11 mouse cellular contexts compared by ENCODE assay signal in the genomic region with DNA sequence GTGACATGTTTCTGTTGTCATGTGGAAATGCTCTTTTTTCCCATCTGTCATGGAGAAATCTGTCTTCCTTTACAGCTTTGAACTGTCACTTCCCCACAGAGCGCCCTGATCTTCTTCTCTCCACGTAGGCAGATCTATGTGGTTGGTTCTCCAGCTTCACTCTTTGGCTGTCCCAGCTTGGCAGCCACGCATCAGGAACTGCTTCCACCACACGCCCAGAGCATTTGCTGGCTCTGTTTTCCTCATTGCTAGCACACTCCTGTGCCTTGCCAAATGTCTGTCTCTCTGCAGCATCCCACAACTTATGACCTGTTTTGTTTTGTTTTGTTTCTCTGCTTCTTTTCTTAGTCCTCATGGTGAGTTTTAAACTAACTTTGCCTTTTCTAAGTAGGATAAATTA. TPM values are rescaled to one million over a fixed set of nuclear protein-coding genes. Genes with fewer than 3 reads are reported as not detected.
DNase-seq lines count a peak whose midpoint lies in the region; ATAC-seq and TF ChIP-seq lines count a peak whose summit lies in the region.
"Had no signal": no experiment of that assay in that cellular context is flagged by ENCODE, and none has a peak within 500 bp of the region (broad histone marks: within the 10 kb centered on the region; RNA-seq: fewer than 3 reads in every experiment).

No protein-coding gene starts in this region.

- no peaks in the 10 kb centered on the region for H3K9me3 ChIP-seq in hindbrain, embryonic 13.5 days
- H3K9me3 ChIP-seq: embryonic facial prominence, embryonic 12.5 days; hindbrain, embryonic 15.5 days had no signal

- H3K4me3 ChIP-seq in left cerebral cortex, adult 2 months, result no peak overlapping the region
- H3K4me3 ChIP-seq in hindbrain, embryonic 13.5 days, result no peak overlapping the region
- H3K4me3 ChIP-seq: embryonic facial prominence, embryonic 12.5 days; hindbrain, embryonic 15.5 days had no signal

- no peak for TF ChIP-seq CTCF in left cerebral cortex, adult 2 months (IDR thresholded peaks at IDR 0.05)

- no peak overlapping the region for H3K4me2 ChIP-seq in hindbrain, embryonic 13.5 days
- H3K4me2 ChIP-seq: embryonic facial prominence, embryonic 12.5 days; hindbrain, embryonic 15.5 days had no signal

- WGBS in hindbrain, embryonic 13.5 days, result 78% methylated on average over 4 of the region's 4 CpGs

- DNase-seq in cerebellum, postnatal 14 days, result peak; percentile 26 to 35
- DNase-seq in cerebellum, postnatal 36 days, result no peak
- peak; percentile 16 to 18 for DNase-seq in left cerebral cortex, adult 2 months (ENCODE audit: extremely low spot score in 1 of 2, low spot score in 2 of 2)
- DNase-seq in left cerebral cortex, postnatal 10 days (ENCODE audit: extremely low spot score in 1 of 2, low spot score in 2 of 2), result no peak
- DNase-seq in left cerebral cortex, postnatal 14 days (ENCODE audit: low spot score in 2 of 2), result peak; percentile 10 to 12
- DNase-seq in right cerebral cortex, postnatal 25 days, result peak; percentile 9
- no peak for DNase-seq in adrenal gland, postnatal 4 days (ENCODE audit: low spot score in 2 of 2)

- no peak overlapping the region for H3K27ac ChIP-seq in left cerebral cortex, adult 2 months
- H3K27ac ChIP-seq in hindbrain, embryonic 13.5 days, result no peak overlapping the region
- H3K27ac ChIP-seq: embryonic facial prominence, embryonic 12.5 days; hindbrain, embryonic 15.5 days had no signal

- intact Hi-C loops in left cerebral cortex, adult 2 months (cut with DNase I), result no loop called here
- intact Hi-C loops in left cerebral cortex, postnatal 10 days (cut with DNase I), result no loop called here
- intact Hi-C loops in left cerebral cortex, postnatal 14 days (cut with DNase I), result no loop called here

- ATAC-seq in hindbrain, embryonic 13.5 days (ENCODE audit: low FRiP score), result no peak

- H3K9ac ChIP-seq in hindbrain, embryonic 13.5 days, result no peak overlapping the region
- H3K9ac ChIP-seq: embryonic facial prominence, embryonic 12.5 days; hindbrain, embryonic 15.5 days had no signal

- no peaks in the 10 kb centered on the region for H3K4me1 ChIP-seq in hindbrain, embryonic 13.5 days (replicated peaks)
- H3K4me1 ChIP-seq: embryonic facial prominence, embryonic 12.5 days; hindbrain, embryonic 15.5 days had no signal

- no peaks in the 10 kb centered on the region for H3K36me3 ChIP-seq in hindbrain, embryonic 13.5 days
- H3K36me3 ChIP-seq: embryonic facial prominence, embryonic 12.5 days; hindbrain, embryonic 15.5 days had no signal

- H3K27me3 ChIP-seq in hindbrain, embryonic 13.5 days, result no peaks in the 10 kb centered on the region
- H3K27me3 ChIP-seq: embryonic facial prominence, embryonic 12.5 days; hindbrain, embryonic 15.5 days had no signal

RNA-seq across cellular contexts. Expression of a gene that starts 24.3 kb away (rescaled TPM):
- total RNA-seq in left cerebral cortex, adult 2 months (2021), result 1 to 10 TPM; 3.8 to 4.8 TPM
- 1 to 10 TPM; 4.0 to 5.8 TPM for total RNA-seq in left cerebral cortex, postnatal 10 days (2021)
- total RNA-seq in left cerebral cortex, postnatal 14 days (2021), result 1 to 10 TPM; 4.3 to 4.6 TPM
- 10 to 100 TPM; 11.7 to 17.3 TPM for total RNA-seq in adrenal gland, postnatal 4 days (2021)
- polyA plus RNA-seq in hindbrain, embryonic 13.5 days (2015; fragmentation: Nextera tagmentation; extraction: Ambion mirVana), result 4.2 and 4.4 TPM in 2 replicates
- total RNA-seq: MEL had no signal

RNA-seq across cellular contexts. Expression of a gene that starts 45.4 kb away (rescaled TPM):
- 10 to 100 TPM; 23.5 to 26.4 TPM for total RNA-seq in left cerebral cortex, adult 2 months (2021)
- 10 to 100 TPM; 27.1 to 28.7 TPM for total RNA-seq in left cerebral cortex, postnatal 10 days (2021)
- 10 to 100 TPM; 28.7 to 29.6 TPM for total RNA-seq in left cerebral cortex, postnatal 14 days (2021)
- total RNA-seq in adrenal gland, postnatal 4 days (2021), result 10 to 100 TPM; 96.3 to 98.2 TPM
- 88.1 and 93.8 TPM in 2 replicates for polyA plus RNA-seq in hindbrain, embryonic 13.5 days (2015; fragmentation: Nextera tagmentation; extraction: Ambion mirVana)

Comparison
In these comparisons a context has a peak if more than half of its experiments do, and no peak if none do; other contexts are left out.
1. DNase-seq: peak in cerebellum, postnatal 14 days (2 of 2), left cerebral cortex, adult 2 months (2 of 2), left cerebral cortex, postnatal 14 days (2 of 2) and right cerebral cortex, postnatal 25 days (single experiment); none in cerebellum, postnatal 36 days (0 of 2), left cerebral cortex, postnatal 10 days (0 of 2) and adrenal gland, postnatal 4 days (0 of 2).